8 mouse cellular contexts compared by ENCODE assay signal in the genomic region with DNA sequence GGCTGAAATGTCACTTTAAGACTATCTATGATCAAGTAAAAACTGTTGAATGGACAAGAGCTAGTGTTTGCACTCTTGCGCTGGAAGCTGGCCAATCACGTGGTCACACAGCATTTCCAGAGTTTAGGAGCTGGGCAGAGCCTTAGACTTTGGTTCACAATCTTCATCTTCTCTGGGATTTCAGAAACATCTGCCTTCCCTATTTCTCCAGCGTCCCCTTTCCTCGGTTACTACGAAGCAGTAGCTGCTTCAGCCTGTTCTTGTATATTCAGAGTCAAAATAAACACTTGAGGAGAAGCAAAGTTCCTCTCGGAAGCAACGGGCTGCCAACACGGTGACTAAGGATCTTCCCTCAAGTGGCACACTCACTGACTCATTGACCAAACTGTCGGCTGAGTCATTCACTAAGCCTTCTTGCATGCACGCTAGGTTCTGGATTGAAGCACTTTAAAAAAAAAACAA. TPM values are rescaled to one million over a fixed set of nuclear protein-coding genes. Genes with fewer than 3 reads are reported as not detected.
DNase-seq lines count a peak whose midpoint lies in the region; ATAC-seq lines count a peak whose summit lies in the region.

No protein-coding gene starts in this region.

- no peak for ATAC-seq in stomach, embryonic 16.5 days (ENCODE audit: insufficient read depth, low FRiP score)
- ATAC-seq in erythroid progenitor cell, adult 5-6 weeks (replicated peaks; ENCODE audit: low FRiP score, poor library complexity, severe bottlenecking): no peak

- WGBS in stomach, embryonic 16.5 days: 17% methylated on average over 10 of the region's 10 CpGs

- no peak overlapping the region for H3K4me3 ChIP-seq in stomach, embryonic 16.5 days (replicated peaks; ENCODE audit: low read length)

- H3K9me3 ChIP-seq in stomach, embryonic 16.5 days (replicated peaks; ENCODE audit: control insufficient read depth, low read length): no peaks in the 10 kb centered on the region

- H3K4me2 ChIP-seq in stomach, embryonic 16.5 days (ENCODE audit: low read depth, low read length): peak overlapping the region; percentile 31

- no peaks in the 10 kb centered on the region for H3K27me3 ChIP-seq in stomach, embryonic 16.5 days (ENCODE audit: control insufficient read depth, insufficient read depth, low read length)

- DNase-seq in 416B (ENCODE audit: low read depth): peak; percentile 99
- DNase-seq in adrenal gland, postnatal 25 days: peak; percentile 77
- peak; percentile 79 to 80 for DNase-seq in heart, adult 18-20 months
- peak; percentile 84 for DNase-seq in kidney, postnatal 10 days
- peak; percentile 84 for DNase-seq in lung, postnatal 25 days (ENCODE audit: low spot score)
- no peak for DNase-seq in thymus, postnatal 10 days (ENCODE audit: low spot score in 2 of 2)

- 0 out of 2 replicates have a peak, but pooled peaks cover 4% of the 10 kb centered on the region for H3K4me1 ChIP-seq in stomach, embryonic 16.5 days (ENCODE audit: control insufficient read depth, insufficient read depth, low read length)

- H3K27ac ChIP-seq in stomach, embryonic 16.5 days (ENCODE audit: low read length): 0 out of 2 replicates have a peak overlapping the region, but pooled peaks have one; percentile 42

- H3K36me3 ChIP-seq in stomach, embryonic 16.5 days (ENCODE audit: control insufficient read depth, insufficient read depth, low read length): no peaks in the 10 kb centered on the region

- H3K9ac ChIP-seq in stomach, embryonic 16.5 days (ENCODE audit: low read length): no peak overlapping the region

RNA-seq across cellular contexts. Expression of gene Gsdme, which starts 8.9 kb away (rescaled TPM):
- total RNA-seq in adrenal gland, postnatal 25 days (2021): 2.0 TPM in 2 replicates
- under 1 TPM; 0.30 to 0.44 TPM for total RNA-seq in heart, adult 18-20 months (2021)
- polyA plus RNA-seq in stomach, embryonic 16.5 days (2015; fragmentation: Nextera tagmentation; extraction: Ambion mirVana): 27.6 and 32.2 TPM in 2 replicates
- 2.1 and 4.0 TPM in 2 replicates for total RNA-seq in erythroid progenitor cell, adult 5-6 weeks (2015; ENCODE audit: low replicate concordance)
- 1.2 and 3.6 TPM in 2 replicates for total RNA-seq in erythroid progenitor cell, adult 5-6 weeks (2017; ENCODE audit: low replicate concordance)

Comparison
In these comparisons a context has a peak if more than half of its experiments do, and no peak if none do; other contexts are left out.
1. DNase-seq: peak in 416B (single experiment), adrenal gland, postnatal 25 days (single experiment), heart, adult 18-20 months (2 of 2), kidney, postnatal 10 days (single experiment) and lung, postnatal 25 days (single experiment); none in thymus, postnatal 10 days (0 of 2).